Mouse (Mus musculus) gastrocnemius, postnatal 10 days (tissue): ENCODE data around the gene Lrrc10b. TPM values are rescaled to one million over a fixed set of nuclear protein-coding genes. Genes with fewer than 3 reads are reported as not detected.
A peak's percentile ranks its signal among the peaks of the same experiment; 100 is the strongest.

ENCODE experiments used
- DNase-seq: peaks from one replicate; pipeline ENCODE4 v3.0.0; 2021; ENCODE audit warnings: mixed read lengths
- long read RNA-seq, 2 experiments: library from polyadenylated mRNA; stranded (forward); transcript quantifications; one replicate each; pipeline ENCODE4 v2.0.0; 2021
- total RNA-seq, 2 experiments: library from RNA; stranded (reverse); gene quantifications; 2 replicates each; pipeline ENCODE4 v1.2.3; 2021

The Lrrc10b gene
- total RNA-seq = under 1 TPM; 0.40 to 0.43 TPM
- long read RNA-seq, experiment 1 = 0 reads
- long read RNA-seq, experiment 2, partial matches to known transcripts = 0 of 1 reads
- long read RNA-seq, experiment 2, other reads (novel, unspliced or antisense) = 0 of 1 reads

GRCm38 (mm10) chr19:10456752-10457483, at the start of gene Lrrc10b:
TSS of gene Lrrc10b (minus strand) at chr19:10457473.
- peak; percentile 63 for DNase-seq

GRCm38 (mm10) chr19:10502571-10502970, 45.3 kb upstream of the Lrrc10b start:
- DNase-seq = peak; percentile 20

GRCm38 (mm10) chr19:10500581-10500980, 43.3 kb upstream of the Lrrc10b start:
- DNase-seq = no peak

- no peak for DNase-seq
Observed at GRCm38 (mm10) chr19:10497512-10498160, 40.4 kb upstream of the Lrrc10b start.

- DNase-seq = no peak
Observed at GRCm38 (mm10) chr19:10496976-10497375, 39.7 kb upstream of the Lrrc10b start.

- no peak for DNase-seq
Observed at GRCm38 (mm10) chr19:10495670-10496069, 38.4 kb upstream of the Lrrc10b start.

- DNase-seq = peak; percentile 27
Observed at GRCm38 (mm10) chr19:10486264-10486738, 29.0 kb upstream of the Lrrc10b start.

- no peak for DNase-seq
Observed at GRCm38 (mm10) chr19:10482703-10483102, 25.4 kb upstream of the Lrrc10b start, which contains the start of gene Ppp1r32. TSS of gene Ppp1r32 (minus strand) at chr19:10482928.

GRCm38 (mm10) chr19:10479541-10479940, 22.3 kb upstream of the Lrrc10b start:
- no peak for DNase-seq

GRCm38 (mm10) chr19:10473779-10474178, 16.5 kb upstream of the Lrrc10b start:
- DNase-seq = no peak

- DNase-seq = no peak
Observed at GRCm38 (mm10) chr19:10472958-10473357, 15.7 kb upstream of the Lrrc10b start.

GRCm38 (mm10) chr19:10469171-10469658, 11.9 kb upstream of the Lrrc10b start:
- no peak for DNase-seq

- DNase-seq = no peak
Observed at GRCm38 (mm10) chr19:10464427-10464826, 7.2 kb upstream of the Lrrc10b start.

GRCm38 (mm10) chr19:10461584-10461983, 4.3 kb upstream of the Lrrc10b start:
- DNase-seq = no peak

GRCm38 (mm10) chr19:10459907-10460306, 2.6 kb upstream of the Lrrc10b start:
- no peak for DNase-seq

- no peak for DNase-seq
Observed at GRCm38 (mm10) chr19:10458096-10458495, 823 bp upstream of the Lrrc10b start.

- peak; percentile 51 for DNase-seq
Observed at GRCm38 (mm10) chr19:10457484-10457800, 169 bp upstream of the Lrrc10b start.

- no peak for DNase-seq
Observed at GRCm38 (mm10) chr19:10455437-10455806, 1.9 kb downstream of the Lrrc10b start.

GRCm38 (mm10) chr19:10454718-10455436, 2.4 kb downstream of the Lrrc10b start:
- no peak for DNase-seq

- DNase-seq = peak; percentile 65
Observed at GRCm38 (mm10) chr19:10449708-10450107, 7.6 kb downstream of the Lrrc10b start.

- DNase-seq = no peak
Observed at GRCm38 (mm10) chr19:10449190-10449589, 8.1 kb downstream of the Lrrc10b start.

- no peak for DNase-seq
Observed at GRCm38 (mm10) chr19:10448275-10448674, 9.0 kb downstream of the Lrrc10b start.
